Mouse (Mus musculus): Measurements from ENCODE around the gene Rad51b.

DNA sequence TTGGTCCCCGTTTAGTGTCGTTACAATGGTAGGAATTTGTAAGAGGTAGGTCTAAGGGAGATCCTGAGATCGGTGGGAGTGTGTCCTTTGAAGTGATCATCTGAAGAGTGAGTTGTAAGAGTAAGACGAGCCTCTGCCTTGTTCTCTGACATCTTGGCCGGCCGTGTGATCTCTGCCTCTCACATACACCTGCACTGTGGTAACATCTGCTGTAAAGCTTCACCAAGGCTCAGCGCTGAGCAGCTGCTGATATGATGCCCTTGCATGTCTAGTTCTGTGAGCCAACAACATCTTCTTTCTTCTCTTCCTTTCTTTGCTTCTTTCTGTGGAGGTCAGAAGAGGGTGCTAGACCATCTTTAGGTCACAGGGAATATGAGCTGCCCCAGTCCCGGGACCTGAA is 41.7 kb downstream of the Rad51b start:
- TF ChIP-seq CTCF (IDR thresholded peaks at IDR 0.05; ENCODE audit: insufficient read depth, low read length) (no peak), POLR2A (IDR thresholded peaks at IDR 0.05; ENCODE audit: borderline replicate concordance, extremely low read depth, low read depth, low read length) (no peak)
